ENCODE assay signal across 16 mouse cellular contexts in genomic region chr5:40733844-40734566, GRCm38 (mm10).
DNase-seq lines count a peak whose midpoint lies in the region; ATAC-seq and TF ChIP-seq lines count a peak whose summit lies in the region.
"Had no signal": no experiment of that assay in that cellular context is flagged by ENCODE, and none has a peak within 500 bp of the region (broad histone marks: within the 10 kb centered on the region; RNA-seq: fewer than 3 reads in every experiment).

No protein-coding gene starts in this region.

- no peaks in the 10 kb centered on the region for H3K9me3 ChIP-seq in heart, embryonic 13.5 days
- no peaks in the 10 kb centered on the region for H3K9me3 ChIP-seq in midbrain, embryonic 13.5 days
- H3K9me3 ChIP-seq in intestine, postnatal 0 days (ENCODE audit: control insufficient read depth): no peaks in the 10 kb centered on the region
- H3K9me3 ChIP-seq: limb, embryonic 13.5 days had no signal

- ATAC-seq in heart, embryonic 13.5 days (ENCODE audit: extremely low read depth, insufficient number of reproducible peaks, low FRiP score, low TSS enrichment): no peak
- ATAC-seq in midbrain, embryonic 13.5 days: peak; percentile 50; the same call in 1 of the 2 replicates
- no peak for ATAC-seq in intestine, postnatal 0 days
- ATAC-seq: CD4-positive, CD25-positive, alpha-beta regulatory T cell, adult 4 months; inflammation-experienced regulatory T-cells, adult 6 months had no signal

- H3K4me2 ChIP-seq in heart, embryonic 13.5 days: no peak overlapping the region
- H3K4me2 ChIP-seq in midbrain, embryonic 13.5 days (replicated peaks): no peak overlapping the region
- no peak overlapping the region for H3K4me2 ChIP-seq in intestine, postnatal 0 days (replicated peaks; ENCODE audit: low read depth)
- H3K4me2 ChIP-seq: limb, embryonic 13.5 days had no signal

- WGBS in heart, embryonic 13.5 days: 50% methylated on average over 2 of the region's 2 CpGs
- 71% methylated on average over 2 of the region's 2 CpGs for WGBS in midbrain, embryonic 13.5 days
- 78% methylated on average over 2 of the region's 2 CpGs for WGBS in intestine, postnatal 0 days

- H3K36me3 ChIP-seq in heart, embryonic 13.5 days: no peaks in the 10 kb centered on the region
- no peaks in the 10 kb centered on the region for H3K36me3 ChIP-seq in midbrain, embryonic 13.5 days
- H3K36me3 ChIP-seq in intestine, postnatal 0 days (ENCODE audit: control insufficient read depth, insufficient read depth): no peaks in the 10 kb centered on the region
- H3K36me3 ChIP-seq: limb, embryonic 13.5 days had no signal

- no peak for TF ChIP-seq CTCF in intestine, postnatal 0 days (IDR thresholded peaks at IDR 0.05; ENCODE audit: low read depth)

- no peak for DNase-seq in heart, adult 11 months
- peak; percentile 3 for DNase-seq in kidney, postnatal 36 days
- no peak for DNase-seq in kidney, adult 18-20 months
- DNase-seq in brain, embryonic 18.5 days (ENCODE audit: low read depth, low spot score): peak; percentile 47
- no peak for DNase-seq in urinary bladder, postnatal 25 days (ENCODE audit: low spot score)
- DNase-seq: cerebellum, adult 8-10 months; gastrocnemius, postnatal 25 days; right cerebral cortex, adult 18-20 months; thymus, postnatal 4 days had no signal

- H3K4me3 ChIP-seq in heart, embryonic 13.5 days: no peak overlapping the region
- no peak overlapping the region for H3K4me3 ChIP-seq in midbrain, embryonic 13.5 days (replicated peaks)
- no peak overlapping the region for H3K4me3 ChIP-seq in intestine, postnatal 0 days (ENCODE audit: low read depth, low read length)
- H3K4me3 ChIP-seq: limb, embryonic 13.5 days had no signal

- peak overlapping the region; percentile 50 for H3K27ac ChIP-seq in heart, embryonic 13.5 days (replicated peaks)
- no peak overlapping the region for H3K27ac ChIP-seq in midbrain, embryonic 13.5 days
- no peak overlapping the region for H3K27ac ChIP-seq in intestine, postnatal 0 days (ENCODE audit: low read depth, low read length)
- H3K27ac ChIP-seq: limb, embryonic 13.5 days; macrophage had no signal

- no peaks in the 10 kb centered on the region for H3K27me3 ChIP-seq in heart, embryonic 13.5 days (replicated peaks)
- H3K27me3 ChIP-seq in midbrain, embryonic 13.5 days: no peaks in the 10 kb centered on the region
- no peaks in the 10 kb centered on the region for H3K27me3 ChIP-seq in intestine, postnatal 0 days (replicated peaks; ENCODE audit: control insufficient read depth, insufficient read depth, low read length)
- H3K27me3 ChIP-seq: limb, embryonic 13.5 days had no signal

- H3K9ac ChIP-seq in heart, embryonic 13.5 days: no peak overlapping the region
- H3K9ac ChIP-seq in midbrain, embryonic 13.5 days (replicated peaks): no peak overlapping the region
- no peak overlapping the region for H3K9ac ChIP-seq in intestine, postnatal 0 days (ENCODE audit: low read depth, low read length)
- H3K9ac ChIP-seq: limb, embryonic 13.5 days had no signal

- peaks cover 19% of the 10 kb centered on the region for H3K4me1 ChIP-seq in heart, embryonic 13.5 days
- H3K4me1 ChIP-seq in midbrain, embryonic 13.5 days (replicated peaks): no peaks in the 10 kb centered on the region
- no peaks in the 10 kb centered on the region for H3K4me1 ChIP-seq in intestine, postnatal 0 days (replicated peaks; ENCODE audit: control insufficient read depth, insufficient read depth, low read length)
- H3K4me1 ChIP-seq: limb, embryonic 13.5 days had no signal

Comparison
In these comparisons a context has a peak if more than half of its experiments do, and no peak if none do; other contexts are left out.
1. DNase-seq: peak in kidney, postnatal 36 days (2 of 2) and brain, embryonic 18.5 days (single experiment); none in heart, adult 11 months (single experiment), kidney, adult 18-20 months (single experiment) and urinary bladder, postnatal 25 days (single experiment).